Mouse (Mus musculus): ENCODE measurements around the gene Sema4b.

DNA sequence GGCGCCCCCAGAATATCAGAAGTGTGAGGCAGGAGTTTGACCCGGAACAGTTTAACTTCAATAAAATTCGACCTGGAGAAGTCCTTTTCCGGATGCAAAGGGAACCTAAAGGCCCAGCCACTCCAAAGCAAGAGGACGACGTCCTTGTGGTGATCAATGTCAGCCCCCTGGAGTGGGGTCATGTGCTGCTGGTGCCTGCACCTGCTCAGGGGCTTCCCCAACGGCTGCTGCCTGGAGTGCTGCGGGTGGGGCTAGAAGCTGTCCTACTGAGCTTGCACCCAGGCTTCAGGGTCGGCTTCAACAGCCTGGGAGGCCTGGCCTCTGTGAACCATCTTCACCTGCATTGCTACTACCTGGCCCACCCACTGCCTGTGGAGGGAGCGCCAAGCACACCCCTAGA is 51.9 kb downstream of the Sema4b start:
- TF ChIP-seq POLR2A (IDR thresholded peaks at IDR 0.05; ENCODE audit: borderline replicate concordance, extremely low read depth, low read depth, low read length) (no peak), CTCF (IDR thresholded peaks at IDR 0.05; ENCODE audit: insufficient read depth, low read length) (no peak)
